Mouse (Mus musculus) neutrophil, adult 5-6 weeks (primary cell): ENCODE measurements around the gene Zfp988. TPM values are rescaled to one million over a fixed set of nuclear protein-coding genes. Genes with fewer than 3 reads are reported as not detected.
"Not testable (repeated sequence)": the region's sequence is repeated elsewhere in the genome, so short reads cannot be mapped to it uniquely, and the experiment has no call there.

Experiments used
- ATAC-seq: fragments of 151-379, 151-347 bp; 2 replicates; pipeline ENCODE4 v1.8.0; 2017; ENCODE audit warnings: mild to moderate bottlenecking, moderate TSS enrichment; ENCODE audit not compliant: insufficient number of reproducible peaks, poor library complexity, low FRiP score, severe bottlenecking; ENCODE audit errors: extremely low read depth
- total RNA-seq: library from RNA; stranded (forward); fragments of 200-1000 nt; gene quantifications from 2 replicates; pipeline ENCODE4 v1.2.3, GENCODE M21; 2017

The Zfp988 gene
- total RNA-seq, 1 experiment from 2014 or later: not detected

GRCm38 (mm10) chr4:147383199-147383598, 77.7 kb downstream of the Zfp988 start:
- ATAC-seq: not testable (repeated sequence)

Other genes with a start within 250 kb of the Zfp988 start
- gene Zfp991, start 173.6 kb upstream of the Zfp988 start, total RNA-seq: 4.0 and 5.4 TPM in 2 replicates
- not detected in 2 replicates for gene Zfp978, start 55.6 kb downstream of the Zfp988 start, total RNA-seq
- gene Zfp982, start 186.7 kb downstream of the Zfp988 start, total RNA-seq: not detected in 2 replicates
- 0.12 TPM in 1 of 2 replicates, not detected in the other for gene Gm16503, start 234.5 kb downstream of the Zfp988 start, total RNA-seq
- not detected in 2 replicates for gene Zfp985, start 247.6 kb downstream of the Zfp988 start, total RNA-seq